8 mouse cellular contexts compared by ENCODE assay signal in the genomic region with DNA sequence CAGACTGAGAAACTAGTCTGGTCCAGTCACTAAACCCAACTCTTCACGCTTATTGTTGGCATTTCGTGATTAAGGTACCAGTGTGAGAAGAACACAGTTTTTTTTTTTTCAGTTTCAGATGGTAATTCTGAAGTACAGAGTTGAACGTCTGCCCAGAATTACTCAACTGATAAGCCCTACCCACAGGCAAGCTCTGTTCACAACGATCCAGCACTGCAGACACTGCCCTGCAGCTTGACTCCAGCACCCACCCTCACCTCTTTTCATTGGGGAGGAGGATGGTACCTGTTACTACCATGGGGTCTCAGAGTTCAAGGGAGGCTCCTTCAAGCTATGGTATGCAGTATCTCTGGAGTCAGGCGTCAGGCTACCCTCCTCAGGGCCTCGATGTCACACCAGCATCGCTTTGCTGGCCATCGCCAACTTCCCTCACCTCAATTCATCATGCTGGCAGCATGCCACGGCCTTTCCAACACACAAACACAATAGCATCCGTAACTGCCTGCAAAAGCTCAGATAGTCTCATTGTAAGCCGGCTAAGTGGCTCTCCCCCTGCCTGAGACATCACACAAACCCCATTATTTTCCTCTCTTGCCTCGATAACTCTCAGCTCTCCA.
DNase-seq lines count a peak whose midpoint lies in the region; ATAC-seq and TF ChIP-seq lines count a peak whose summit lies in the region.
"Had no signal": no experiment of that assay in that cellular context is flagged by ENCODE, and none has a peak within 500 bp of the region (broad histone marks: within the 10 kb centered on the region; RNA-seq: fewer than 3 reads in every experiment).

No protein-coding gene starts in this region.

- no peak overlapping the region for H3K9ac ChIP-seq in heart, embryonic 14.5 days (ENCODE audit: low read length)
- H3K9ac ChIP-seq in heart, adult 2 months (ENCODE audit: low read depth, low read length) = no peak overlapping the region
- H3K9ac ChIP-seq in midbrain, embryonic 11.5 days (ENCODE audit: low read length) = no peak overlapping the region
- H3K9ac ChIP-seq in forebrain, embryonic 15.5 days (replicated peaks) = no peak overlapping the region
- H3K9ac ChIP-seq: liver, postnatal 0 days had no signal

- H3K4me2 ChIP-seq in heart, embryonic 14.5 days (ENCODE audit: low read length) = peak overlapping the region; percentile 50
- H3K4me2 ChIP-seq in midbrain, embryonic 11.5 days = no peak overlapping the region
- H3K4me2 ChIP-seq in forebrain, embryonic 15.5 days (replicated peaks) = no peak overlapping the region

- H3K27me3 ChIP-seq in heart, embryonic 14.5 days (ENCODE audit: control insufficient read depth, insufficient read depth, low read length) = no peaks in the 10 kb centered on the region
- H3K27me3 ChIP-seq in heart, adult 2 months (ENCODE audit: control insufficient read depth, insufficient read depth, low read length) = no peaks in the 10 kb centered on the region
- H3K27me3 ChIP-seq in midbrain, embryonic 11.5 days (ENCODE audit: control insufficient read depth, insufficient read depth, low read length) = no peaks in the 10 kb centered on the region
- no peaks in the 10 kb centered on the region for H3K27me3 ChIP-seq in midbrain, embryonic 10.5 days (ENCODE audit: low read depth, poor library complexity, severe bottlenecking)
- H3K27me3 ChIP-seq in forebrain, embryonic 15.5 days = no peaks in the 10 kb centered on the region

- H3K27ac ChIP-seq in heart, embryonic 14.5 days (replicated peaks in 1 of 2; ENCODE audit: control insufficient read depth in 1 of 2, insufficient read depth in 1 of 2, low read depth in 2 of 2, low read length in 2 of 2) = peak overlapping the region in 1 of 2 experiments; percentile 53; a peak in 2 of 4 replicates
- H3K27ac ChIP-seq in heart, adult 2 months = no peak overlapping the region
- H3K27ac ChIP-seq in midbrain, embryonic 11.5 days (ENCODE audit: low read depth, low read length) = no peak overlapping the region
- no peak overlapping the region for H3K27ac ChIP-seq in midbrain, embryonic 10.5 days (replicated peaks)
- 0 out of 2 replicates have a peak overlapping the region, but pooled peaks have one; percentile 12 for H3K27ac ChIP-seq in forebrain, embryonic 15.5 days (replicated peaks)

- peaks cover 3 to 14% of the 10 kb centered on the region in 2 experiments for H3K4me1 ChIP-seq in heart, embryonic 14.5 days (ENCODE audit: control insufficient read depth in 2 of 2, insufficient read depth in 2 of 2, low read length in 2 of 2)
- H3K4me1 ChIP-seq in heart, adult 2 months (ENCODE audit: control insufficient read depth, insufficient read depth, low read length) = peaks cover 5% of the 10 kb centered on the region
- H3K4me1 ChIP-seq in midbrain, embryonic 11.5 days (ENCODE audit: control insufficient read depth, insufficient read depth, low read length) = peaks cover 3% of the 10 kb centered on the region; the same call in 1 of the 2 replicates
- peaks cover 10% of the 10 kb centered on the region for H3K4me1 ChIP-seq in midbrain, embryonic 10.5 days
- H3K4me1 ChIP-seq in forebrain, embryonic 15.5 days = peaks cover 13% of the 10 kb centered on the region

- no peak for TF ChIP-seq POLR2A in heart, adult 2 months (IDR thresholded peaks at IDR 0.05; ENCODE audit: insufficient read depth, low read depth, low read length)

- no peak for DNase-seq in heart, adult 2 months
- peak; percentile 56 for DNase-seq in midbrain, embryonic 11.5 days (ENCODE audit: low spot score, missing footprints)
- no peak for DNase-seq in midbrain, embryonic 10.5 days (ENCODE audit: low spot score)
- peak; percentile 6 for DNase-seq in mesoderm, embryonic 11.5 days (ENCODE audit: low read depth, low spot score)
- DNase-seq in urinary bladder, postnatal 36 days (ENCODE audit: low spot score in 2 of 2) = no peak
- DNase-seq: liver, postnatal 0 days had no signal

- ATAC-seq in heart, embryonic 14.5 days (ENCODE audit: insufficient number of reproducible peaks, insufficient read depth, low FRiP score, low read depth) = no peak
- no peak for ATAC-seq in midbrain, embryonic 11.5 days (ENCODE audit: low FRiP score)
- ATAC-seq in forebrain, embryonic 15.5 days (replicated peaks) = peak; percentile 48; the same call in 1 of the 2 replicates
- ATAC-seq: liver, postnatal 0 days had no signal

- no peak for TF ChIP-seq EP300 in heart, adult 2 months (IDR thresholded peaks at IDR 0.05; ENCODE audit: insufficient read depth, low read depth, low read length)

- no peak for TF ChIP-seq CTCF in heart, adult 2 months (IDR thresholded peaks at IDR 0.05)

- H3K36me3 ChIP-seq in heart, embryonic 14.5 days (ENCODE audit: control insufficient read depth, insufficient read depth, low read length) = no peaks in the 10 kb centered on the region
- no peaks in the 10 kb centered on the region for H3K36me3 ChIP-seq in heart, adult 2 months (ENCODE audit: control insufficient read depth, insufficient read depth, low read length)
- no peaks in the 10 kb centered on the region for H3K36me3 ChIP-seq in midbrain, embryonic 11.5 days (ENCODE audit: control insufficient read depth, insufficient read depth, low read length)
- H3K36me3 ChIP-seq in midbrain, embryonic 10.5 days = no peaks in the 10 kb centered on the region
- H3K36me3 ChIP-seq in forebrain, embryonic 15.5 days = peaks cover 10% of the 10 kb centered on the region; the same call in 1 of the 2 replicates

- intact Hi-C loops in heart, adult 2 months (cut with DNase I) = no loop called here

- H3K9me3 ChIP-seq in heart, embryonic 14.5 days (ENCODE audit: control insufficient read depth, low read length) = no peaks in the 10 kb centered on the region
- H3K9me3 ChIP-seq in midbrain, embryonic 11.5 days (ENCODE audit: control insufficient read depth, low read length) = no peaks in the 10 kb centered on the region
- no peaks in the 10 kb centered on the region for H3K9me3 ChIP-seq in midbrain, embryonic 10.5 days (replicated peaks)
- no peaks in the 10 kb centered on the region for H3K9me3 ChIP-seq in forebrain, embryonic 15.5 days

- WGBS in heart, embryonic 14.5 days = 19% methylated on average over 12 of the region's 12 CpGs
- 18% methylated on average over 12 of the region's 12 CpGs for WGBS in heart, adult 2 months
- 79% methylated on average over 12 of the region's 12 CpGs for WGBS in midbrain, embryonic 11.5 days
- WGBS in midbrain, embryonic 10.5 days = 84% methylated on average over 12 of the region's 12 CpGs
- WGBS in forebrain, embryonic 15.5 days = 18% methylated on average over 12 of the region's 12 CpGs

- H3K4me3 ChIP-seq in heart, embryonic 14.5 days (ENCODE audit: control insufficient read depth in 1 of 2, insufficient read depth in 1 of 2, low read depth in 1 of 2, low read length in 2 of 2) = no peak overlapping the region
- H3K4me3 ChIP-seq in heart, adult 2 months = no peak overlapping the region
- H3K4me3 ChIP-seq in midbrain, embryonic 11.5 days (ENCODE audit: low read depth, low read length) = no peak overlapping the region
- H3K4me3 ChIP-seq in midbrain, embryonic 10.5 days = no peak overlapping the region
- H3K4me3 ChIP-seq in forebrain, embryonic 15.5 days = no peak overlapping the region

- H3K79me2 ChIP-seq in heart, adult 2 months (replicated peaks; ENCODE audit: control insufficient read depth, insufficient read depth, low read length) = no peaks in the 10 kb centered on the region

Comparison
In these comparisons a context has a peak if more than half of its experiments do, and no peak if none do; other contexts are left out.
1. DNase-seq: peak in midbrain, embryonic 11.5 days (single experiment) and mesoderm, embryonic 11.5 days (single experiment); none in heart, adult 2 months (0 of 2), midbrain, embryonic 10.5 days (single experiment) and urinary bladder, postnatal 36 days (0 of 2).